Mouse (Mus musculus): ENCODE data around the gene Fam81b. TPM values are rescaled to one million over a fixed set of nuclear protein-coding genes. Genes with fewer than 3 reads are reported as not detected.
A peak's percentile ranks its signal among the peaks of the same experiment; 100 is the strongest.

The Fam81b gene
- total RNA-seq, 2 experiments from 2014 or later = not detected

DNA sequence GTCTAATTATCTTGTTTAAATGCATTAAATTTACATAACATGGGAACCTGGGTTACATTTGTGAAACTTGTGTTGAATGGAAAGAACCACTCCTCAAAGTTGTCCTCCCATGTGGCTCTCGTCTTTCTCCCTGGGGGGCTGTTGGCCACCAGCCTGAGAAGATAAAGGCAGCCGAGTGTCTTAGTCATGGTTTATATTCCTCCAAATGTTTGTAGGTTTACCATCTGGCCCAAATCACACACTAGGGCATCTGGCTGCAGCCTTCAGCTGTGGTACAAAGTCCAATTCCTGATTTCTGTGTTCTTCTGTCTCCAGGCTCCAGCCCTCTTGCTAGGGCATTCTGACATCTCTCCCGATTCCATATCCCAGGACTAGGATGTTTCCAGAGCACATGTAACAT is 114.6 kb downstream of the Fam81b start:
- no peak for DNase-seq

DNA sequence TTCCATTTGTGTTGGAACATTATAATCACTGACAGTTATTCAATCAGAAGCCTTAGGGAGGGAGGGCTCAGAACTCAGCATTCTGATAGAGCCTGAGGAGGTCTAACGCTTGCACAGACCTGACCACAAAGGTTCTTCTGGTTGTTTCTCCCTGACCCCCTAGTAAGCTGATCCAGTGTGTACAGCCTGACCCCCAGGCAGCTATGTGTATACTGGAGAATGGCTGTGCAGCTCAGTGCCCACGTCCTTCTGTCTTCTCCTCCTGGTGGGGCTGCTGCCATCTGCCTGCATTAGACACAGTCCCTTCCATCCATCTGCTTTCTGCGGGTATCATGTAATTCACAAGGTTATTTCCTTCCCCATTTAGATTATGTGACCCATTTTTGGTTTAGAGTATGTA is 115.7 kb downstream of the Fam81b start:
- peak; percentile 78 to 81 for DNase-seq

DNA sequence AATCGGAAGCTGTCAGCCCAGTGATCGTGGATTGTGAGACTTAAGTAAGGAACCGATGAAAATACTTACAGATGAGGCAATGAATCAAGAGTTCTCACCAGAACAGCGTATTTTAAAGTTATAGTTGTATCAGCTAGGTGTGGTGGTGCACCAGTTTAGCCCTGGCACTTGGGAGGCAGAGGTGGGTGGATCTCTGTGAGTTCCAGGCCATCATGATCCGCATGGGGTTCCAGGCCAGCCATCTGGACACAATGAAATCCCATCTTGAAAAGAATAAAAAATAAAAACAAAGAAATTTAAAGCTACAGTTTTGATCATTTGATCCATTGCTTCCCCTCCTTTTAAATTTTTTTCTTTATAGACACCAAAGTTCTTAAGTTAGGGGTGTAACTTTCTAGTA is 117.2 kb downstream of the Fam81b start:
- no peak for DNase-seq

DNA sequence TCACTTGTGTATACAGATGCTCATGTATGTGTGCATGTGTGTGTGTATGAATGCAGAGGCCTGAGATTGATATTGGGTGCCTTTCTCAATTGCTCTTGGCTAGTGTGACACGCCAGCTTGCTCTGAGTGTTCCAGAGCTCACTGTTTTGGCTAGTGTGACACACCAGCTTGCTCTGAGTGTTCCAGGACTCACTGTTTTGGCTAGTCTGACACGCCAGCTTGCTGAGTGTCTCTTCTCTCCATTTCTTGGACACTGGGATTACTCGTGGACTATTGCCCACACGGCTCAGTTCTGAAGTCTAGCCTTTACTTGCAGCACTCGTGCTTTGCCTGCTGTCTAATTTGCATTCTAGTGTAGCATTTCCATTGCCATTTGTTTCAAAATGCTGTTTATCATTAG is 126.2 kb downstream of the Fam81b start:
- DNase-seq = peak in 1 of 2 experiments; percentile 22

DNA sequence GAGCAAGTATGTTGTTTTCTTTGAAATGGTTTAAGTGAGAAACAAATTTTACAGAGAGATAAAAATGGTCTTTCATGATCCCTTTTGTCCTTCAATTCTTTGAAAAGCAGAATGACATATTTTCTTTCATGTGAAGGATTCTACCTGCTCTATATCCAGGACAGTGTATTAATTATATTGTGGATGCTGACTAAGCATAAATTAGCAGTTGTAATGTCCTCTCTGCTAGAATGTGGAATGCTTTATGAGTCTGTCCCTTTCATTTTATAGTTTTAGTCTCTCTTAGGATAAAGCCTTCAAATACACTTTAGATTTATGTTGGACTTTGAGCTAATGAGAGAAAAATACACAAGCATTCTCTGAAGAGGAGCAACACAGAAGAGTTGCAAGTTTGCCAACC is 130.6 kb downstream of the Fam81b start:
- DNase-seq = no peak

DNA sequence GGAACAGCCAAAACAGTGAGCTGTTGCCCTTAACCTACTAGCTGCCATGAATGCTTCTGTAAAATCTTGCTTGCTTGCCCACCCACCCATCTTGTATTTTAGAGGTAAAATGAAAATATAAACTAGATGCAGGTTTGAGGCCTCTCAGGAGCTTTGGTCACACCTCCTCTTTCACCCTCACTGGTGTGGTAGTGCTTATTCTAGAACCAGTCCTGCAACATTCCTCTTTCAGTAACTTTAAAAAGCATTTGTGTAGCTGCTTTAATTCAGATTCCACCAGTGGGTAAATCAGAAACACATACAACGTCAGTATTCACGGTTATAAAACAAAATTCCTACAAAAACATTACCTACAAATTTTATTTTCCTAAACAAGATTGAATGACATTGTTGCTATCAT is 144.3 kb downstream of the Fam81b start:
- no peak for DNase-seq

DNA sequence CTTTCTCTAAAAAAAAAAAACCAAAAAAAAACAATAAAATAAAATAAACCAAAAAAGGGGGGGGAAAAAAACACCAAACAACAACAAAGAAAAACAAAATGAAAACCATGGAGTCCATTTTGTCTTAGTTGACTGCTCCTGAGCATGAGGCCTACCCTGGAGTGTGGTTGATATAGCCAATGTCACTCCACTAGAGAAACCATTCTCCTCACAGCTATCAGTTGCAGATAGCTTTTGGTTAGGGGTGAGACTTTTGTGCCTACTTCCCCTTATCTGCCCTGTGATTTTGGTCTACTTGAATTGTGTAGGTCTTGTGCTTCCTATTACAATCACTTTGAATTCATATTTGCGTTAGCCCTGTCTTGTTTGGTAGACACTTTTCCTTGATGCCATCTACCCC is 147.4 kb downstream of the Fam81b start:
- DNase-seq = no peak

DNA sequence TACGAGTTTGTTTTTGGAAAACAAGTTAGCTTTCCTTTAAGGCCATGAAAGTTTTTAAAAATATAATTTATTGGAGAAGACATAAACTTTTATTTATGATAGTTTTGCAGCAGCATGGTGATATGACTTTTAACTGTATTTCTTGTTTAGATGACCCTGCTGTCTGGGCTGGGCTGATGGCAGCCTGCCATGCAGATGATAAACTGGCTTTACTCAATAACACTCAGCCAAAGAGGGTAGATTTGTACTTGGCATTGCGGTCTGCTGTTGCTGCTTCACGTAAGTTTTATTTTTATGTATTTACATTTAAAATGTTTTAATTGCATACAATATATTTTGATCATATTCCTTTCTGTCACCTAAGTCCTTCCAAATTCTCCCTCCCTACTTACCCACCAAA is 147.8 kb downstream of the Fam81b start:
- no peak for DNase-seq

Small RNA genes lying within 50 kb of the gene (microRNA-seq; reads per million reads assigned to microRNA genes)
- gene Gm24025 = 0 reads per million in 2 experiments

Other genes with a start within 250 kb of the Fam81b start
- gene Gpr150, start 248.1 kb downstream of the Fam81b start, total RNA-seq (2021) = 1 to 10 TPM; 1.6 to 2.4 TPM
- gene Arsk, start 206.4 kb downstream of the Fam81b start, total RNA-seq (2021) = 1 to 10 TPM; 5.1 to 6.8 TPM
- 10 to 100 TPM; 20.9 to 24.4 TPM for gene Ttc37, start 206.3 kb downstream of the Fam81b start, total RNA-seq (2021)
- 10 to 100 TPM; 56.4 to 59.3 TPM for gene Mctp1, start 79.5 kb upstream of the Fam81b start, total RNA-seq (2021)